Mouse (Mus musculus): ENCODE data around the gene Vmn2r15.

Vmn2r15 gene

DNA sequence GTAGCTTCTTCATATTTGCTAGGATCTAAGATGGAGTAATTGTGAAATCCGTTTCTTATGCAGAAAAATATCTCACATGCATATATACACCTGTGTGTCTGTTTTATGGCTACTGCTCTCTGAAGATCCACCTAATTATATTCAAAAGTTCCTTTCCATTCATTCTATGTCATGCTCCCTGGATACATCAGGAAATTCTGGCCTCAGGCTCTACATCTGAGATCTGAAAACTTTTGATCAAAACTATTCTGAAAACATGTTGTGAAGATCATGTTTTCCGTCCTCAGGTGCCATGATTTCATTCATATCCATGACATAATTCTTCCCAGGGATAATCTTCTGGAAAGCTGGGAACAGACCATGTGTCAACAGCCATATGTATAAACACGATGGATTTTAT is at the start of gene Vmn2r15:
Gene Vmn2r15, minus strand, starts transcription at position 101 of the 400 bp plus-strand sequence.
- no peak for DNase-seq (ENCODE audit: low spot score)

DNA sequence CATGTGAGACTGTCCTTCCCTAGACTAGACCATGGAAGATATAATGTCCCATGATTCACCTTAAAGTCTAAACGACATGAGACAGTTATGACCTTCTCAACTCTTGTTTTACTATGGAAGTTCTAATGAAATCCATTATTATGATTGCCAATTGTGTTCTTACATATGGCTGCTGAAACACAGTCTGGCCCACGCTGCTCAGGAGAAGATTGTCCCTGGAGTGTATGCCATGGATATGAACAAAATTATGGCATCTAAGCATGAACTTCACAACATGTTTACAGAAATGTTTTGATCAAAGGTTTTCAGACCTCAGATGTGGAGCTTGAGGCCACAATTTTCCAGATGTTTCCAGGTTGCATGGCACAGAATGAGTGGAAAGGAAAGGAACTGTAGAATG is 32.4 kb upstream of the Vmn2r15 start, which contains the start of gene Vmn2r16:
Gene Vmn2r16, plus strand, starts transcription at position 301 of the 400 bp plus-strand sequence.
- no peak for DNase-seq (ENCODE audit: low spot score)

DNA sequence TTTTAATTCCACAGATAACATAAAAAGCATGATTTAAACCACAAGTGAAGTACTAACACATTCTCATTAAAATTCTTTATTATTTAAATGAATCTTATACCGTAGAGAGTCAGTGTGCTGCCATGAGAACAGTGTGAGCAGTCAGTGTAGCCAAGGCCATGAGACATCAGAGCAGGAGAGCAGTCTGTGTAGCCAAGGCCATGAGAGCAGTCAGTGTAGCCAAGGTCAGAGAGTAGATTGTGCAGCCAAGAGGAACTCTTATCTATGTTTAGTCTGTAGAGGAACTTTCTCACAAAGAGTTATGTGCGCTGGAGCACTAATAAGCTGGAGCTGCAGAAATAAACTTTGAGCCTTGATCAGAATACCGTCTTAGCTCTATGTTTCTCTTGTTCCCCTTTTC is 2.8 kb downstream of the Vmn2r15 start:
- no peak for DNase-seq (ENCODE audit: low spot score)

All from c-Kit-positive CD71-positive TER-119-positive erythroid progenitor cells, embryonic 14.5 days (primary cell).